Mouse (Mus musculus) liver, embryonic 11.5 days (tissue): Measurements from ENCODE around the gene Hist1h2bc. TPM values are rescaled to one million over a fixed set of nuclear protein-coding genes. Genes with fewer than 3 reads are reported as not detected.
A peak's percentile ranks its signal among the peaks of the same experiment; 100 is the strongest.

Experiments used
- ATAC-seq: fragments of 200-750 bp; cut with Nextera tagmentation; replicated peaks from 2 replicates; pipeline ENCODE4 v1.8.0; 2017; ENCODE audit warnings: moderate number of reproducible peaks, mild to moderate bottlenecking, moderate TSS enrichment, moderate library complexity; ENCODE audit not compliant: low FRiP score
- DNase-seq: peaks from one replicate; pipeline ENCODE4 v3.0.0-alpha.2; 2017; ENCODE audit warnings: low spot score
- H3K27ac ChIP-seq: fragments of 300-500 bp; sonication (generic); 2 replicates; pipeline ENCODE4 v1.5.1; 2014; ENCODE audit warnings: mild to moderate bottlenecking, low read depth, low read length, control low read depth
- H3K27me3 ChIP-seq: fragments of 300-500 bp; sonication (generic); replicated peaks from 2 replicates; pipeline ENCODE4 v1.6.1; 2014; ENCODE audit warnings: low read length, mixed read lengths; ENCODE audit not compliant: control insufficient read depth, insufficient read depth
- H3K36me3 ChIP-seq: fragments of 300-500 bp; sonication (generic); 2 replicates; pipeline ENCODE4 v1.6.1; 2014; ENCODE audit warnings: mild to moderate bottlenecking, low read length, moderate library complexity, mixed read lengths; ENCODE audit not compliant: control insufficient read depth, insufficient read depth
- H3K4me1 ChIP-seq: fragments of 300-500 bp; sonication (generic); replicated peaks from 2 replicates; pipeline ENCODE4 v1.6.1; 2014; ENCODE audit warnings: low read length, mixed read lengths; ENCODE audit not compliant: control insufficient read depth, insufficient read depth
- H3K4me2 ChIP-seq: fragments of 300-500 bp; sonication (generic); 2 replicates; pipeline ENCODE4 v1.6.1; 2014; ENCODE audit warnings: mild to moderate bottlenecking, control low read depth, moderate library complexity
- H3K4me3 ChIP-seq: fragments of 300-500 bp; sonication (generic); 2 replicates; pipeline ENCODE4 v1.5.1; 2014; ENCODE audit warnings: low read depth, low read length, control low read depth
- H3K9ac ChIP-seq: fragments of 300-500 bp; sonication (generic); 2 replicates; pipeline ENCODE4 v1.6.1; 2014; ENCODE audit warnings: low read depth, low read length, control low read depth
- H3K9me3 ChIP-seq: fragments of 300-500 bp; sonication (generic); 2 replicates; pipeline ENCODE4 v1.6.1; 2016; ENCODE audit warnings: low read length, inconsistent platforms, mixed read lengths; ENCODE audit not compliant: control insufficient read depth
- WGBS: fragments of 180-500 bp; shearing (Covaris S2); extraction: QIAGEN DNeasy Blood & Tissue Kit; methylation state at CpG from one replicate; pipeline ENCODE4 v1.1.7; 2014; 5-methylcytosine and 5-hydroxymethylcytosine counted together
- polyA plus RNA-seq: library from polyadenylated mRNA; unstranded; fragments of >200 nt; fragmentation: Nextera tagmentation; extraction: Ambion mirVana; gene quantifications from 2 replicates; pipeline ENCODE4 v1.2.1, GENCODE M21; 2014

The Hist1h2bc gene
- polyA plus RNA-seq, 1 experiment from 2014 or later = 35.7 TPM

DNA sequence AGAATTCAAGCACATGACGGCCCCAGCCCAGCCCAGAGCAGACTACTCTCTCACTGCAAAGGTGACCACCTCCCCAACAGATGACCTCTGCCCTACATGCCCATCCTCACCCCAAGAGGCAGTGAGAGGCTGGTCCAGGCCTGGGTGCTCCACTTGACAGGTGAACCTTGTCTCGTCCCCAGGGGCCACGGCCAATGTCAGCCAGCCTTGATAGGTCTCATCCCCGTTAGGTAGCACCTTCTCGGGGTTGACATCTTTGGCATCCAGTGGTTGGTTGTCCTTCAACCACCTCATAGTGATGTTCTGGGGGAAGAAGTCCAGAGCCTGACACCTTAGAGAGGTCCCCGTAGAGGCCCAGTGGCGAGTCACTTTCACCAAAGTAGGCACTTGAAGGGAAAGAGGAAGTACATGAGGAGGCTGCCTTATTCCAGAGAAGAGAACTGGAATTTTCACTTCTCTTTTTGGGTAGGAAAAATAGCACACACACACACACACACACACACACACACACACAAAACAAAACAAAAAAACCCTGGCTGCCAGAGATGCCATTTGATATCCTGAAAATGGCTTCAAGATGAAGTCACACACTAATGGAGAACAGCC lies 21.9 kb downstream of the Hist1h2bc start:
- ATAC-seq (no peak), DNase-seq (peak; percentile 27)
- H3K4me3 ChIP-seq = no peak overlapping the region
- H3K4me2 ChIP-seq = no peak overlapping the region
- no peaks in the 10 kb centered on the region for H3K36me3 ChIP-seq
- H3K9me3 ChIP-seq = no peaks in the 10 kb centered on the region
- H3K27ac ChIP-seq = no peak overlapping the region
- H3K27me3 ChIP-seq = 0 out of 2 replicates have a peak, but pooled peaks cover 4% of the 10 kb centered on the region
- 81% methylated on average over 7 of the region's 7 CpGs for WGBS
- H3K9ac ChIP-seq = no peak overlapping the region
- H3K4me1 ChIP-seq = peaks cover 8% of the 10 kb centered on the region

DNA sequence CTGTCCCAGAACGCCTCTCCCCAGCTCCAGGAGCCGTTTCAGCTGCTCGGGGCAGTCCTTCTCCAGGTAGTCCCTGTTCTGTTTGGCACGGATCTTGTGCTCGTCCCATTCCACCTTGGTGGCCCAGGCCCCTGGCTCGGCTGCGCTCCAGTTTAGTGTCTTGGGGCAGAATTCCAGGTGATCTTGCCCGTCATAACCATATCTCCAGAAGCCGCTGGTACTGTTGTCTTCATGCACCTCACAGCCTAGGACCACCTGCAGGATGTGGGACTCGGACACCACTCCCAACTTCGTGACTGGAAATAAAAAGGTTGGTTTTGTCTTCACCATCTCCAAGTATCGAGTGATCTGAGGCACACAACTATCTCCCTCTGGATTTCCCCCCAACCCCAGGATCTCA lies 22.8 kb downstream of the Hist1h2bc start:
- Histone ChIP-seq H3K4me1 (peaks cover 5% of the 10 kb centered on the region), H3K27me3 (0 out of 2 replicates have a peak, but pooled peaks cover 4% of the 10 kb centered on the region), H3K4me2 (no peak overlapping the region), H3K27ac (no peak overlapping the region), H3K4me3 (no peak overlapping the region), H3K9me3 (no peaks in the 10 kb centered on the region), H3K36me3 (no peaks in the 10 kb centered on the region), H3K9ac (no peak overlapping the region)
- WGBS = 88% methylated on average over 12 of the region's 12 CpGs
- DNase-seq (no peak), ATAC-seq (no peak)

DNA sequence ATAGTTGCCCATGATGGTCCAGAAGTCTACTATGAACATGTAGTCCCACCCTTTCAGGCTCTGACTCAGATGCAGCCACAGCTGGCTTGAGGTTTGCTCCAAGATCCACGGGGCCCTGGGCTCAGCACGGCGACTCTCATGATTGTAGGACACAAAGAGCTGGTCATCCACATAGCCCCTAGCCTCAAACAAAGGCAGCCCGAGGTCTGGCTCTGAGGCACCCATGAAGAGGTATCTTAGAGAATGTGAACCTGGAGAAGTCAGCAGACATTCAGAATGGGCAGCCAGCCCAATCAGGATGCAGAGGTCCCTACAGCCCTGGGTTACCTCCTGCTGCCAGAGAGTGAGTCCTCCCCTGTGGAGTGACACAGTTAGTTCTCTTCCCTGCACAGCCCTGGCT lies 24.0 kb downstream of the Hist1h2bc start:
- Histone ChIP-seq H3K4me1 (peaks cover 5% of the 10 kb centered on the region), H3K9me3 (no peaks in the 10 kb centered on the region), H3K36me3 (no peaks in the 10 kb centered on the region), H3K9ac (no peak overlapping the region), H3K4me3 (no peak overlapping the region), H3K27me3 (0 out of 2 replicates have a peak, but pooled peaks cover 4% of the 10 kb centered on the region), H3K27ac (no peak overlapping the region), H3K4me2 (no peak overlapping the region)
- ATAC-seq = no peak
- DNase-seq = peak; percentile 25
- 77% methylated on average over 4 of the region's 4 CpGs for WGBS

DNA sequence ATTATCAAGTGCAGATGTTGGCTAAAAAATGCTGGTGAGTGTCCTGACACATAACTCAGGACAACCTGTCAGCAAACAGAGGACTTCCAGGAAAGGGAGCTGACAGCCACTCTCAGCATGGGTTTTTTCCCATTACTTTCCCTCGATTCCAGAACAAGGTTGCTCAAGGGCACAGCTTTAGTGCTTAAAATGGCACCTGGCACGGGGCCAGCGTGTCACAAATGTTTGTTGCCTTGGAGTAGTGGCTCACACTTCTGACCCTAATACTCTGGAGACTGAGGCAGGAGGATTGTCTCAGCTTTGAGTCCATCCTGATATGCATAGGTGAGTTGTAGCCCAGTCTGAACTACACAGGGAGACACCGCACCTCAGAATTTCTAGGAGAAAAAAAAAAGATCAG lies 24.7 kb downstream of the Hist1h2bc start:
- H3K27me3 ChIP-seq = 0 out of 2 replicates have a peak, but pooled peaks cover 4% of the 10 kb centered on the region
- H3K36me3 ChIP-seq = no peaks in the 10 kb centered on the region
- H3K4me2 ChIP-seq = no peak overlapping the region
- no peak for ATAC-seq
- no peak overlapping the region for H3K4me3 ChIP-seq
- H3K27ac ChIP-seq = no peak overlapping the region
- no peaks in the 10 kb centered on the region for H3K9me3 ChIP-seq
- H3K4me1 ChIP-seq = peaks cover 5% of the 10 kb centered on the region
- no peak overlapping the region for H3K9ac ChIP-seq
- 74% methylated on average over 4 of the region's 4 CpGs for WGBS
- peak; percentile 16 for DNase-seq

DNA sequence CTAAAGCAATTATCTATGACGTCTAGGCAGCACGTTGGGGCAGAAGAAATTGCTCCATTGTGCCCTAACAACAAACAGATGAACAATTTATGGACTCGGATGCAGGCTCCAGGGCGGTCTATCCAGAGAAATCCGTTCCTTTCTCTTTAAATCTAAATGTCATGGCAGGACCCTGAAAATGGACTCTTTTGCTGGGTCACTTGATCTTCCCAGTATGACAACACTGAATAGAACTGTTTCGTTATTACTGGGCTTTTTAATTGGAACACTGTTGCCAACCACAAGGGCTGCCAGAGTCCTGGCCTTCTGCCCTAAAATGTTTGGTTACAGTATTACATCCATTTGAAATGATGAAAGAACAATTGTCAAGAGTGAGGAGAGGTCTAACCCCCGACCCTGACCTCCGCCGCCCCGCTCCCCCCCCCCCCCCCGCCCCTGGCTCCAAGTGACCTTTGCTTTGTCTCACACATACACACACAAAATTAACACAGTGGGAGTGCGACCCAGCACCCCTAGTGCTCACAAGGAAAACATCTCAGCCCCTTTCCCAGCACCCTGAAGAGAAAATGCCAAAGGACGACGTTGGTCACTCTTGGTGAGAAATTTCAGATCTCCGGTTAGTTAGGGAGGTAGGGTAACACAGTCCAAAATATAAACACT lies 25.8 kb downstream of the Hist1h2bc start:
- Histone ChIP-seq H3K4me2 (peak overlapping the region; percentile 71), H3K27ac (no peak overlapping the region), H3K36me3 (no peaks in the 10 kb centered on the region), H3K27me3 (0 out of 2 replicates have a peak, but pooled peaks cover 4% of the 10 kb centered on the region), H3K9ac (peak overlapping the region; percentile 63), H3K4me3 (peak overlapping the region; percentile 41), H3K9me3 (no peaks in the 10 kb centered on the region), H3K4me1 (peaks cover 5% of the 10 kb centered on the region; the same call in 1 of the 2 replicates)
- ATAC-seq (no peak), DNase-seq (no peak)
- 38% methylated on average over 14 of the region's 15 CpGs for WGBS

DNA sequence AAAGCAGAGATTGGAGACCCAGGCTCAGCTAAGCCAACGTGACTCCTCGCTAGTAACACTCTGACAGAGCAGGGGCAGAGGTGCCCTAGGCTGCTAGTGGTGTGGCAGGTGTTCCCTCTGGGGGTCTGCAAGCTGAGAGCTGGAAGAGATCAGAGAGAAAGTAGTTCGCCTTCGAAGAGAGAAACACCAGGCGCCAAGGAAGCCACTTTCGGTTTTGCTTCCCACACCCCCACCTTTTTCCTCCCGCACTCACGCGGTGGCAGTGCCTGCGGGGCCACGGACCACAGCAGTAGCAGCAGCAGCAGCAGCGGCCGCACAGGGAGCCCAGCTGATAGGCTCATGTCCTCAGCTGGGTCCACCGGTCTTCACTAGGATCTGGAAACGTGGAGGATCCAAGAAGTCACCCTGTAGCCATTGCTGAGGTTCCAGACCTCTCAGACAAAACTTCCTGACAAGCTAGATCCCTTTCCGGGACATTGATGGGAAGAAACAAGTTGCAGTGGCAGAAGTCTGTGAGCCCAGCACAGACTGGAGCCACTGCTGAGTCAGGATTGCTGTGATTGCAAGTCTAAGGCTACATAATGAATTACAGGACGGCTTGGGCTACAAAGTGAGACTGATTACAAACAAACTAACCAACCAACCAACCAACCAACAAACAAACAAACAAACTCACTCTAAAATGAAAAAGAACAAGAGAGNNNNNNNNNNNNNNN lies 26.5 kb downstream of the Hist1h2bc start, which contains the start of gene Hfe:
Gene Hfe, minus strand, starts transcription at position 481 of the 716 bp plus-strand sequence.
- Histone ChIP-seq H3K36me3 (no peaks in the 10 kb centered on the region), H3K27ac (no peak within 1 kb of the TSS), H3K4me3 (peak within 1 kb of the TSS; percentile 41), H3K27me3 (0 out of 2 replicates have a peak, but pooled peaks cover 4% of the 10 kb centered on the region), H3K4me1 (peaks cover 5% of the 10 kb centered on the region; the same call in 1 of the 2 replicates), H3K9ac (peak within 1 kb of the TSS; percentile 63), H3K4me2 (peak within 1 kb of the TSS; percentile 71), H3K9me3 (no peaks in the 10 kb centered on the region)
- ATAC-seq (0 out of 2 replicates have a peak, but pooled peaks have one; percentile 47), DNase-seq (peak; percentile 62)
- WGBS = 2% methylated on average over 17 of the region's 17 CpGs

DNA sequence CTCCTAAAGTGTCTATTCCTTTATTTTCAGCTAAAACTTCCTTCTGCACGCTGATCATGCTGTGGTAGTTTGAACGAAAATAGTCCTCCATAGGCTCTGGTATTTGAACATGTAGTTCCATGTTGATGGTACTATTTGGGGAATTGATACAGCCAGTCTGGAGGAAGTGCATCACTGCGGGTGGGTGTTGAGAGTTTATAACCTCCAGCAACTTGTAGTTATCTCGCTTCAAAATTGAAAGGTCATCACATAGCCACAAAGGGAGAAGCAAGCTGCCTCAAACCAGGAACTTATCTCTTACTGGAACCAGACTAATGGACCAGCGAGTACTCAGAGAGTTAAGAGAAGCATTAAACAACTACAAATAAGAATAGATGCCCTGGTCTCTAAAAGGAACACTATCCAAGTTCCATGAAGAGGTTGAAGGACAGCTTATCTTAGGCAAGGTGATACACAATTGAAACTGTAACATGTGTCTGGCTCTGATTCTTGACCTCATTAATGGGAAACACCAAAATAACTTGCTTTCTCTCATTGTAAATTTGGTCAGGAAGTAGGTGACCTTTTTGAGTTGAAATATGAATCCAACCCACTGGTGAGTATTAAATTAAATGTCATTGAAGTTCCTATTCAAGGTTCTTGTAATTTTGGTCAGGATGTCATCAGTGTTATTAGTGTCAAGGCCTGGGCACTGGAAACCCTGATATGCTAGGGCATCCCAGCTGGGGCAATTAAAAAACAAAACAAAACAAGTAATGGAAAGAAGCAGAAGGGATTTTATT lies 32.5 kb downstream of the Hist1h2bc start:
- 43% methylated on average over 5 of the region's 5 CpGs for WGBS
- Histone ChIP-seq H3K27ac (no peak overlapping the region), H3K27me3 (no peaks in the 10 kb centered on the region), H3K4me2 (no peak overlapping the region), H3K9ac (no peak overlapping the region), H3K9me3 (no peaks in the 10 kb centered on the region), H3K4me3 (no peak overlapping the region), H3K4me1 (0 out of 2 replicates have a peak, but pooled peaks cover 4% of the 10 kb centered on the region), H3K36me3 (no peaks in the 10 kb centered on the region)
- DNase-seq = no peak
- no peak for ATAC-seq

DNA sequence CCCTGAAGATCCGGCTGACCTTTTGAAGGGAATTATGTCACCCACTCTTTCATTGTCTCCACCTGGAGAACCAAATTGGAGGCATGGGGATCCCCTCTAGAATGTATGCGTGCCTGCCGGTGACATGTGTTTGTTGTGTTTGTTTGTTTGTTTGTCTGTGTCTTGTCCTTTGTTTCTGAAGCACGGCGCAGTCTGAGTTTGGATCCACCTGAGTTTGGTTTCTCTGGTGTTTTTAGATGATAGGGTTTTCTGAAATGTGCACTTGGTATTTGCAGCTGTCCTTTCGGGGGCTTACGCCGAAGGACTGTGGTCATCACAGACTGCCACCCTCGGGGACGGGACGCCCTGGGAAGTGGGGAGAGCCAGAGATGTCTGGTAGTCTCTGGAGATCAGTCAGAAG lies 33.2 kb downstream of the Hist1h2bc start:
- DNase-seq (no peak), ATAC-seq (no peak)
- Histone ChIP-seq H3K4me1 (0 out of 2 replicates have a peak, but pooled peaks cover 4% of the 10 kb centered on the region), H3K27ac (no peak overlapping the region), H3K4me2 (no peak overlapping the region), H3K4me3 (no peak overlapping the region), H3K27me3 (no peaks in the 10 kb centered on the region), H3K9ac (no peak overlapping the region), H3K36me3 (no peaks in the 10 kb centered on the region), H3K9me3 (no peaks in the 10 kb centered on the region)
- WGBS = 50% methylated on average over 11 of the region's 11 CpGs
